Mouse (Mus musculus): Measurements from ENCODE around the gene Gm21996. TPM values are rescaled to one million over a fixed set of nuclear protein-coding genes. Genes with fewer than 3 reads are reported as not detected.
"Not testable (repeated sequence)": the region's sequence is repeated elsewhere in the genome, so short reads cannot be mapped to it uniquely, and the experiment has no call there.

The Gm21996 gene
- total RNA-seq (2021): not detected
- long read RNA-seq, experiment 1: 0 reads
- long read RNA-seq, experiment 2: 0 reads

DNA sequence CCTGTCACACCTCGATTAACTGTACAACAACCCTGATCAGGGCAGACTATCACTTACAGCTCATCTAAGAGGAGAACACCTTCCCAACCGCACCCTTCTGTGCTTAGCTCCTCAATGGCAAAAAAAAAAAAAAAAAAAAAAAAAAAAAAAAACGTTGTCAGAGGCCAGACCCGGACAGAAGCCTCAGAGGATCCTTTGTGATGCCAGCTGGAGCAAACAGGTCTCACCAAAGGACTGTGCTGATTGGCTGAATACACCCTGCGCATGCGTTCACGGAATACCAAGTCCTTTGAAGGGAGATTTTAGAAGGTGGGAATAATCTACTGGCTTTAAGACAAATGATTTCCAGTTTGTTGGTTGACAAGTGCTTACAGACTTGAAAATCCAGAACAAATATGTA, at the start of gene Gm21996:
Gene Gm21996 (minus strand): TSS at position 101 of the 400 bp plus-strand sequence.
- DNase-seq (ENCODE audit: low spot score in 2 of 2): not testable (repeated sequence)
